Mouse (Mus musculus) cerebellum, adult 2 months (tissue): ENCODE data around the gene Usp11.

Source experiments
- CTCF ChIP-seq: fragments of 200-500 bp; IDR thresholded peaks from 2 replicates; pipeline ENCODE4 v1.5.1; 2011; ENCODE audit warnings: low read depth, mild to moderate bottlenecking, control low read depth, low read length, moderate library complexity, borderline replicate concordance; ENCODE audit not compliant: insufficient read depth
- POLR2A ChIP-seq: fragments of 200-500 bp; IDR thresholded peaks from 2 replicates; pipeline ENCODE4 v1.6.1; 2011; ENCODE audit warnings: low read length, control low read depth, borderline replicate concordance; ENCODE audit not compliant: insufficient read depth

- TF ChIP-seq CTCF (peak; percentile 44; the same call in 1 of the 2 replicates), POLR2A (peak; percentile 68)
Observed at GRCm38 (mm10) chrX:20662716-20663443, 40.8 kb upstream of the Usp11 start.
